Mouse (Mus musculus) heart, postnatal 10 days (tissue): ENCODE data around the gene Bmp2k. TPM values are rescaled to one million over a fixed set of nuclear protein-coding genes. Genes with fewer than 3 reads are reported as not detected.

Experiments
- DNase-seq, 2 experiments: peaks; one replicate each; pipeline ENCODE4 v3.0.0; 2021
- intact Hi-C: fragments of 180-260 bp; cut with DNase I; formaldehyde crosslinking; loops from one replicate; pipeline ENCODE4 v1.15.1; 2025
- total RNA-seq, 2 experiments: library from RNA; stranded (reverse); gene quantifications; 2 replicates each; pipeline ENCODE4 v1.2.3; 2021

Gene Bmp2k
- total RNA-seq, 2 experiments from 2014 or later, result 16.2 to 16.6 TPM

DNA sequence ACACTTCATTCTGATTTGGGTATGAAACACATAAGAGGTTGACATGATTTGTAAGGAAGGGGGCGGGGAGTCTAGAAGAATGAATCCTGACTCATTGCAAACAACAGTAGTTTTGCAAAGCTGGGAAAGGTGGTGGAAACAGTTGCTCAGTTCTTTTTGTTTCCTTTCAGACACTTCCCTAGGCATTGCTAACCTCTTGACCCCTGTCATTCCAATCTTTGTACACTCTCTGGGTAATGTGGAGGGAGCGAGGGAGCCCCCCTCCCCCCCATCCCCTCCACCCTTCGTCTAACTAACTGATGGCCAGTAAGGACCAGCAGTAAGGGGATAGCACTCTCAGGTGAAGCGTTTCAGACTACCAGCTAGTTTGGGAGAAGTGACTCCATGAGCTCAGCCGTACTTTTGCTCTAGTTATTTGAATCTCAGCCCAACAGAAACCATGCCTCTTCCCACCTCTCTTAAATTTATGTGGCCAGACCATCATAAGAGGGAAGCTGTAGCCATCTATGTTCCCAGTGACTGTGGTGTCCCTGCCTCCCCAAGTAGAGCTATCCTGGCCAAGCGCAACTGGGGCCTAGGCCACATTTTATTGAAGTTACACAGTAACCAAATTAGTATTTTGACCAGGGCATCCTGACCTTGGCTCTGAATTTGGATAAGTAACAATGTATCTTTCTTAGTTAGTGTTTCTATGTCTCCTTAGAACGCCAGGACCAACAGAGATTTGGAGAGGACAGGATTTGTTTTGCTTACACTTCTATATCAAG is 27.6 kb upstream of the Bmp2k start:
- DNase-seq, result no peak
- intact Hi-C loops, result no loop called here

DNA sequence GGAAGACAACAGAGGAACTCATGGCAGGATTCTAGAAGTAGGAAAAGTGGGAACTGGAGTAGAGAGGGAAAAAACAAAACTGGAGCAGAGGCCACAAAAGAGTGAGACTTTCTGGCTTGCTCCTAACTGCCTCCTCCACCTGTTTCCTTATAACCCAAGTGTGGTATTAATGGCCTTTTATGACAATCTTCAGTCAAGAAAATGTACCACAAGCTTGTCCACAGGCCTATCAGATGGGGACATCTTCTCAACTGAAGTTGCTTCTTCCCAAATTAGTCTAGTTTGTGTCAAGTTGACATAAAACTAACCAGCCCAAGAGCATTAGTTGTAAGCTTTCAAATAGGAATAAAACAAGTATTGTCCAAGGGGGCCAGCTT is 27.0 kb upstream of the Bmp2k start:
- intact Hi-C loops, result no loop called here
- DNase-seq, result no peak

GRCm38 (mm10) chr5:96972474-96973130 is 24.9 kb upstream of the Bmp2k start:
- intact Hi-C loops, result no loop called here
- DNase-seq, result no peak

DNA sequence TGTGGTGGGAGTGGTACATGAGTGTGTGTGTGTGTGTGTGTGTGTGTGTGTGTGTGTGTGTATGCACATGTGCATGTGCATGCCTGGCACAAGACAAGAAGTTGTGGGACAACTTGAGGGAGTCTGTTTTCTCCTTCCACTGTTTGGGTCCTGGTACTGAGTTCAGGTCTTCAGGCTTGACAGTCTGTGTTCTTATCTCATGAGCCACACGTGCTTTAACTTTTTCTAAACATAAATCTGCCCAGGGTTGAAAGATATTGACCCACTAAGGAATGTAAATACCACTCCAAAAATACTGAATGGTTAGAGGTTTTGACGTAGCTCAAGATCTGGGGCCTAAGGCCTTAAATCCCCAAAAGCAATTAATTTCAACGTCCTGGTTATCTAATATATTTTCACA is 23.8 kb upstream of the Bmp2k start:
- no peak for DNase-seq

DNA sequence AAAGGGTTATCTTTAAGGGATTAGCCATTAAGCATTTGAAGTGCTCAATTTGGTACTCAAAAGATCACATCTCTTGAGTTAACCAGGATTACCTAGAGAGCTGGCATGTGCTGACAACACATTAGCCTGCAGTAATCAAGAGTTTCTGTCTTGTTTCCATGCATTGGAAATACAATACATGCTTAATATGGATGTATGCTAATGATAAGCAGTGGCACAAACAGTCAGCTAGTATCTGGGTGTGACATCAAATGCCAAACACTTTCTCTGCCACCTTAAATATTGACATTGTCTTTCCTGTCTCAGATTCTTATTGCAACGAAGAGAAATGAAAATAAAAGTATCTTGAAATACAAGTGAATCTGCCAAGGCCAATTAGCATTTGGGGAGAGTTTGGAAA is 22.8 kb upstream of the Bmp2k start:
- DNase-seq, result no peak
- intact Hi-C loops, result no loop called here

More for the DNA sequence above, 23.8 kb upstream of the Bmp2k start:
- intact Hi-C loops, result no loop called here

GRCm38 (mm10) chr5:96975112-96975511 is 22.4 kb upstream of the Bmp2k start:
- intact Hi-C loops, result no loop called here
- no peak for DNase-seq

DNA sequence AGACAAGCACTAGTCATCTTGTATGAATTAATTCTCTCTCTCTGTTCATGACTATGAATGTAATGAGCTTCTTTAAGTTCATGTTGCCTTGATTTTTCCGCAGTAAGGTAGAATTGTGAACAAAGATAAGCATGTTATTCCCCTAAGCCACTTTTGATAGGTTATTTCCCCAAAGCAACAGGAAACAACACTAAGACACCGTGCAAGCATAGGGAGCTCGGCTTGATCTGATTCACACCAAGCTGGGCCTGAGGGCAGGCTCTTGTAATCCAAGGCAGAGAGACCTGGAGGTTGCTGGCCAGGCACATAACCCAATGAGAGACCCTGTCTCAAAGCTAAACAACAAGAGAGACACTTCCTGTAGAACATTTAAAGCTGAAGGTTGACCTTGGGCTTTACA is 21.3 kb upstream of the Bmp2k start:
- no peak for DNase-seq
- intact Hi-C loops, result no loop called here

- no peak for DNase-seq
- intact Hi-C loops, result no loop called here
Measured at GRCm38 (mm10) chr5:96979296-96980007, 18.0 kb upstream of the Bmp2k start.

- DNase-seq, result peak in 1 of 2 experiments; percentile 23
- intact Hi-C loops, result no loop called here
Measured at GRCm38 (mm10) chr5:96980008-96980634, 17.4 kb upstream of the Bmp2k start.

DNA sequence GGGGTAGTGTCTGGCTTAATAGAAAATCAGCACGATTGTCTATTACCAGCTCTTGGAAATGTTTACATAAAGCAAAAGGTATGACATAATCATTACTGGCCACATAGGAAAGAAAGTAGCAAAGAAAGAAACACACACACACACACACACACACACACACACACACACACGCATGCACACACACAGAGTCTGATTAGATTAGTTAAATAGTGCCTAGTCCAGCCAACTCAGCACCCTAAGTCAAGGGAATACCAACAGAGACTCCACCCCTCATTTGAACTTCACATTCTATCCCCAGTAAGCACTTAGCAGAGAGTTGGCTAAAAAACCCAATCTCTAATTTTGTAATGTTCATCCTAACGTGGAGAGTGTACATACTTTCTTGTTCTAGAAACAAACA is 15.5 kb upstream of the Bmp2k start:
- DNase-seq, result no peak
- intact Hi-C loops, result no loop called here

GRCm38 (mm10) chr5:96983142-96983541 is 14.3 kb upstream of the Bmp2k start:
- intact Hi-C loops, result no loop called here
- peak in 1 of 2 experiments; percentile 23 for DNase-seq

DNA sequence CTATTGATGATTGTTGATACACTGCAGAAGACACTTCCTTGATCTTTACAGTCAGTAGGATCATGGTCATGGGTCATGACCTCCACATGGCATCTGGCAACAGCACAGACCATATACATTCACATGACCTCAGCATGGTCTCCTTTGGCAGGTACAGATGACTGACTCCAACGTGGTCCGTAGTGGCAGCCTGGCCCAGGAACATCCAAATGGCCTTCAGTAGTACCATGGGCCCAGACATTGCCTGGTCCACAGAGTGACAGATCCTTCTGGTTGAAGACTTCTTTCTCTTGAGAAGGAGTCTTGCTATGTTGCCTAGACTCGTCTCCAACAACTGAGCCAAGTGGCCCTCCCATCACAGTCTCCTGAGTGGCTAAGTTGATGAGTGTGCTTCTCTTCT is 10.6 kb upstream of the Bmp2k start:
- DNase-seq, result no peak
- intact Hi-C loops, result no loop called here

GRCm38 (mm10) chr5:96988880-96989279 is 8.6 kb upstream of the Bmp2k start:
- DNase-seq, result no peak
- intact Hi-C loops, result no loop called here

DNA sequence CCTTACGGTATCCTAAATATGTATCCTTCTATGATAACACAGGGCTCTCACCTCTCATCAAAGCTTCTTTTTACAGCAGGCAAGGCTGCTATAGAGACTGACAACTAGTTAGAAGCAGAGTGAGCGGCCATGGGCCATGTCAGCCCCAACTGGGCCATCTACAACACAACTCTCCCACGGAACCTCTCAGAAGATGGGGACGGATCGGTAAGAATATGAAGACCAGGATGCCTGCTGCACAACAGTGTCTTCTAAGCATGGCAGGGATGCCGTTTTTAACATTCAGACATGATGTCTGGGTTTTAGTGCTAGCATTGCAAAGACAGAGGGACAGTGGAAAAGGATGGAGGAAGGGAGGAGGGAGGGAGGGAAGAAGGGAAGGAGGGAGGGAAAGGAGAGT is 6.3 kb upstream of the Bmp2k start:
- no peak for DNase-seq
- intact Hi-C loops, result no loop called here

GRCm38 (mm10) chr5:96992651-96993050 is 4.8 kb upstream of the Bmp2k start:
- intact Hi-C loops, result no loop called here

DNA sequence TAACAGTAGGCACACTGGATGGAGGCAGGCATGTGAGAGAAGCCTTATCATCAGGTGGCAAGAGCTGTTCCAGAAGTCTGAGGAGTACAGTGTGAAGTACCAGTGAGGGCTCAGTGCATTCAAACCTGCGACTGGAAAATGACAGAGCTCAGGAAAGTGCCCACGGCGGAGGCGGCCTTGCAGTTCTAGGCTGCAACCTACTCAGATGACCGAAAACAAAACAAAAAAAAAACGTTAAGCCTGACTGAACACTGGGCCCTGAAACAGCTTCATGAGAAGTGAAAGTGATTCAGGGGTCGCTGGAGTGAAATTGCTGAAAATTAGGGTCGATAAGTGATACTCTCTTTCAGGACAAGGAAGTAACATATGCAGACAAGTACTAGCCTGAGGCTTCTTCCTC is 4.4 kb upstream of the Bmp2k start:
- DNase-seq, result no peak
- intact Hi-C loops, result no loop called here

More at GRCm38 (mm10) chr5:96992651-96993050, 4.8 kb upstream of the Bmp2k start:
- DNase-seq, result no peak

GRCm38 (mm10) chr5:96995791-96996190 is 1.7 kb upstream of the Bmp2k start:
- DNase-seq, result no peak
- intact Hi-C loops, result loop anchor here (2.0 to 5.0 kb wide), 2 partner anchors 48 to 83 kb away; no protein-coding TSS in a partner anchor

GRCm38 (mm10) chr5:96996401-96997309 is 834 bp upstream of the Bmp2k start:
- intact Hi-C loops, result loop anchor here (2.0 to 5.0 kb wide), 2 partner anchors 49 to 84 kb away; no protein-coding TSS in a partner anchor

DNA sequence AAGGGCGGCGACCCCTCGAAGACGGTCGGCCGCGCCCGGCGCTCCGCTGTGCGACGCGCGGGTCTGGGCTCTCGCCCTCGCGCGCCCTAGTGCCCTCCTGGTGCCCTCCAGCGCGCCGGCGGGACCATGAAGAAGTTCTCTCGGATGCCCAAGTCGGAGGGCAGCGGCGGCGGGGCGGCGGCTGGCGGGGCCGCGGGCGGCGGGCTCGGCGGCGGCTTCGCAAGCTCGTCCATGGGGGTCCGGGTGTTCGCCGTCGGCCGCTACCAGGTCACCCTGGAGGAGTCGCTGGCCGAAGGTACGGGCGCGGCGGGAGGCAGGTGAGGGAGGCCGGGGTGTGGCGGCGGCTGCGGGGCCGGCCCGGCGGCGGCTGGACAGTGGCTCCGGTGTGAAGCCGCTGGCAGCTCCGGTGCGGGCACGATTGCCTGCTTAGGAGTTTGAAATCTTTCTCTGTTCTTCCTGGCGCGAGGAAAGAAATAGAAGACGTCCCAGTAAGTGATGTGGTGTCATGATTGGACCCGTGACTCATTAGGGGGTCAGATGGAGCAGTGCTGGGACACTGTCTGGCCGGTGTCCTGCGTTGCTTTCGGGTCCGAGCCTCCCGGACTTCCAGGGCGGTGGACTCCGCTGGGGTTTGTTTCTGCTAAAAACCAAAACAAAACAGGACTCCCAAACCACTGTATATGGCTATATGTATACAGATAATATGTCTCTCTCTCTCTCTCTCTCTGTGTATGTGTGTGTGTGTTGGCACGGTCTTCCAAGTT is 495 bp downstream of the Bmp2k start:
- intact Hi-C loops, result loop anchor here (2.0 to 5.0 kb wide), 3 partner anchors 51 to 85 kb away; no protein-coding TSS in a partner anchor
- DNase-seq, result peak; percentile 67 to 69

More at GRCm38 (mm10) chr5:96996401-96997309, 834 bp upstream of the Bmp2k start:
- DNase-seq, result no peak
